Mouse (Mus musculus): Measurements from ENCODE around the gene Ugt1a8.
"Not testable (repeated sequence)": the region's sequence is repeated elsewhere in the genome, so short reads cannot be mapped to it uniquely, and the experiment has no call there.

The Ugt1a8 gene

GRCm38 (mm10) chr1:88087513-88087912, at the start of gene Ugt1a8:
Gene Ugt1a8, plus strand, starts transcription at chr1:88087813.
- no peak for DNase-seq

GRCm38 (mm10) chr1:88043044-88043443, 44.6 kb upstream of the Ugt1a8 start:
- not testable (repeated sequence) for DNase-seq

- peak; percentile 74 to 76 for DNase-seq
These were observed 42.7 kb upstream of the Ugt1a8 start for GRCm38 (mm10) chr1:88044832-88045437.

- not testable (repeated sequence) for DNase-seq
These were observed 40.2 kb upstream of the Ugt1a8 start for GRCm38 (mm10) chr1:88047408-88047807.

GRCm38 (mm10) chr1:88055088-88055487, 32.5 kb upstream of the Ugt1a8 start, which contains the start of gene Ugt1a10:
Gene Ugt1a10, plus strand, starts transcription at chr1:88055388.
- no peak for DNase-seq

GRCm38 (mm10) chr1:88066472-88067102, 21.0 kb upstream of the Ugt1a8 start:
- not testable (repeated sequence) for DNase-seq

GRCm38 (mm10) chr1:88070495-88070894, 17.1 kb upstream of the Ugt1a8 start, which contains the start of gene Ugt1a9:
Gene Ugt1a9, plus strand, starts transcription at chr1:88070800.
- no peak for DNase-seq

GRCm38 (mm10) chr1:88070902-88071301, 16.7 kb upstream of the Ugt1a8 start:
- no peak for DNase-seq

GRCm38 (mm10) chr1:88074471-88074870, 13.1 kb upstream of the Ugt1a8 start:
- no peak for DNase-seq

- DNase-seq: no peak
These were observed 10.5 kb upstream of the Ugt1a8 start for GRCm38 (mm10) chr1:88077128-88077527.

- no peak for DNase-seq
These were observed 5.9 kb upstream of the Ugt1a8 start for GRCm38 (mm10) chr1:88081670-88082069.

- no peak for DNase-seq
These were observed 1.5 kb upstream of the Ugt1a8 start for GRCm38 (mm10) chr1:88086125-88086524.

- no peak for DNase-seq
These were observed 4.7 kb downstream of the Ugt1a8 start for GRCm38 (mm10) chr1:88092341-88092740.

- not testable (repeated sequence) for DNase-seq
These were observed 6.7 kb downstream of the Ugt1a8 start for GRCm38 (mm10) chr1:88094270-88094676.

GRCm38 (mm10) chr1:88094941-88095492, 7.4 kb downstream of the Ugt1a8 start, which contains the start of gene Ugt1a7c:
Gene Ugt1a7c, plus strand, starts transcription at chr1:88095062.
- DNase-seq: no peak

- DNase-seq: not testable (repeated sequence)
These were observed 10.9 kb downstream of the Ugt1a8 start for GRCm38 (mm10) chr1:88098546-88098945.

GRCm38 (mm10) chr1:88099691-88100090, 12.1 kb downstream of the Ugt1a8 start:
- not testable (repeated sequence) for DNase-seq

GRCm38 (mm10) chr1:88103019-88103418, 15.4 kb downstream of the Ugt1a8 start, which contains the start of gene Ugt1a6b:
Gene Ugt1a6b, plus strand, starts transcription at chr1:88103252.
- DNase-seq: not testable (repeated sequence)

- DNase-seq: not testable (repeated sequence)
These were observed 16.3 kb downstream of the Ugt1a8 start for GRCm38 (mm10) chr1:88103697-88104468.

- no peak for DNase-seq
These were observed 17.2 kb downstream of the Ugt1a8 start for GRCm38 (mm10) chr1:88104667-88105430.

GRCm38 (mm10) chr1:88105656-88106055, 18.0 kb downstream of the Ugt1a8 start:
- DNase-seq: no peak

- DNase-seq: not testable (repeated sequence)
These were observed 21.5 kb downstream of the Ugt1a8 start for GRCm38 (mm10) chr1:88109027-88109557.
